Mouse (Mus musculus): ENCODE results near the gene Trpm7. TPM values are rescaled to one million over a fixed set of nuclear protein-coding genes. Genes with fewer than 3 reads are reported as not detected.

The Trpm7 gene
- polyA plus RNA-seq, 1 experiment = 11.6 TPM

- H3K27me3 ChIP-seq (ENCODE audit: control insufficient read depth, insufficient read depth, low read length) = no peaks in the 10 kb centered on the region
- H3K27ac ChIP-seq (ENCODE audit: control insufficient read depth, insufficient read depth, low read length) = no peak overlapping the region
- DNase-seq = no peak
- H3K4me1 ChIP-seq (replicated peaks; ENCODE audit: control insufficient read depth, insufficient read depth, low read length) = no peaks in the 10 kb centered on the region
- no peaks in the 10 kb centered on the region for H3K36me3 ChIP-seq (ENCODE audit: control insufficient read depth, insufficient read depth, low read length)
- no peak overlapping the region for H3K4me3 ChIP-seq (ENCODE audit: control insufficient read depth, insufficient read depth, low read length)
- TF ChIP-seq POLR2A (IDR thresholded peaks at IDR 0.05; ENCODE audit: control insufficient read depth, extremely low read depth, insufficient read depth, low read length, poor library complexity) = no peak
- TF ChIP-seq CTCF (IDR thresholded peaks at IDR 0.05; ENCODE audit: borderline replicate concordance, control insufficient read depth, extremely low read depth, insufficient read depth, low read length, poor library complexity) = no peak
- WGBS = 95% methylated on average over 10 of the region's 10 CpGs
These were observed 95.7 kb downstream of the Trpm7 start for GRCm38 (mm10) chr2:126780286-126780685.

DNA sequence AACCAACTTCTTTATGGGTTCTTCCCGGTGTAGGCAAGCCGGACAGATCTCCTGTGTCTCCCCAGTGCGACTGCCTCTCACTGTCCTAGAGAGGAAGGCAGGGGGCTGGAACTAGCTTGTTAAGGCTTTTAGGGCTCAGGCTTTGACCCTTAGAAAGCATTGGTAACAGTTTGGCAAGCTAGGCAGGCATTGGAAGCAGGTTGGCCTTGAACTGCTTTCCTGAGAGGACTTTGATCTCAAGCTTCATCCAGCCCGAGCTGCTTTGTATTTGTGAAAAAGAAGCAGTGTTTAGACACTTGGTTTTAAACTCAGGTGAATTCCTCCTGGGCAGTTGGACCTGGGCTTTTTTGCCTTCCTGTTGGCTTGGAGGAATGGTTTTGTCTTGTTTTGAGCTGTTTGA lies 97.2 kb downstream of the Trpm7 start:
- no peaks in the 10 kb centered on the region for H3K36me3 ChIP-seq (ENCODE audit: control insufficient read depth, insufficient read depth, low read length)
- H3K4me1 ChIP-seq (replicated peaks; ENCODE audit: control insufficient read depth, insufficient read depth, low read length) = no peaks in the 10 kb centered on the region
- no peak overlapping the region for H3K4me3 ChIP-seq (ENCODE audit: control insufficient read depth, insufficient read depth, low read length)
- H3K27me3 ChIP-seq (ENCODE audit: control insufficient read depth, insufficient read depth, low read length) = no peaks in the 10 kb centered on the region
- no peak for TF ChIP-seq CTCF (IDR thresholded peaks at IDR 0.05; ENCODE audit: borderline replicate concordance, control insufficient read depth, extremely low read depth, insufficient read depth, low read length, poor library complexity)
- no peak for TF ChIP-seq POLR2A (IDR thresholded peaks at IDR 0.05; ENCODE audit: control insufficient read depth, extremely low read depth, insufficient read depth, low read length, poor library complexity)
- no peak overlapping the region for H3K27ac ChIP-seq (ENCODE audit: control insufficient read depth, insufficient read depth, low read length)
- no peak for DNase-seq
- 93% methylated on average over 4 of the region's 4 CpGs for WGBS

DNA sequence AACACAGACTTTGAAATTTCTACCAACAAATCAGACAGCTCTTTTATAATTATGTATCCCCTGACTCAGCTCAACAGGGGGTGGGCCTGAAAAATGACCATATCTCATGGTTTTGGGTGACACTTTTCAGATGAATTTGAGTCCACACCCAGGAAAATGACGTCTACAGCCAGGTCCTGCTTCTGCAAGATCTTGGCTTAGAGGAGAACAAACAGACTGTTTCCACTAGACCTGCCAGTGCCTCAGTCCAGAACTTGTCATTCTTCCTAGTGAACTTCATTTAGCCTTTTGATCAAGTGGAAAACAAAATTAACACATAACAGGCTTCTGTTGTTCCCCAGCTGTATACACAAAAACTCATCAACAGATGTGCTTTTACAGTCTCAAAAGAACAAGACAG lies 99.6 kb downstream of the Trpm7 start:
- H3K36me3 ChIP-seq (ENCODE audit: control insufficient read depth, insufficient read depth, low read length) = no peaks in the 10 kb centered on the region
- TF ChIP-seq POLR2A (IDR thresholded peaks at IDR 0.05; ENCODE audit: control insufficient read depth, extremely low read depth, insufficient read depth, low read length, poor library complexity) (no peak), CTCF (IDR thresholded peaks at IDR 0.05; ENCODE audit: borderline replicate concordance, control insufficient read depth, extremely low read depth, insufficient read depth, low read length, poor library complexity) (no peak)
- 71% methylated on average over 1 of the region's 1 CpGs for WGBS

GRCm38 (mm10) chr2:126775951-126776350 lies 100.1 kb downstream of the Trpm7 start:
- Histone ChIP-seq H3K4me3 (ENCODE audit: control insufficient read depth, insufficient read depth, low read length) (no peak overlapping the region), H3K27ac (ENCODE audit: control insufficient read depth, insufficient read depth, low read length) (no peak overlapping the region), H3K36me3 (ENCODE audit: control insufficient read depth, insufficient read depth, low read length) (no peaks in the 10 kb centered on the region), H3K4me1 (replicated peaks; ENCODE audit: control insufficient read depth, insufficient read depth, low read length) (no peaks in the 10 kb centered on the region), H3K27me3 (ENCODE audit: control insufficient read depth, insufficient read depth, low read length) (no peaks in the 10 kb centered on the region)
- 77% methylated on average over 4 of the region's 4 CpGs for WGBS
- DNase-seq = no peak
- TF ChIP-seq CTCF (IDR thresholded peaks at IDR 0.05; ENCODE audit: borderline replicate concordance, control insufficient read depth, extremely low read depth, insufficient read depth, low read length, poor library complexity) (no peak), POLR2A (IDR thresholded peaks at IDR 0.05; ENCODE audit: control insufficient read depth, extremely low read depth, insufficient read depth, low read length, poor library complexity) (no peak)

More for the DNA sequence above, 99.6 kb downstream of the Trpm7 start:
- H3K27me3 ChIP-seq (ENCODE audit: control insufficient read depth, insufficient read depth, low read length) = no peaks in the 10 kb centered on the region
- no peak overlapping the region for H3K4me3 ChIP-seq (ENCODE audit: control insufficient read depth, insufficient read depth, low read length)
- H3K27ac ChIP-seq (ENCODE audit: control insufficient read depth, insufficient read depth, low read length) = no peak overlapping the region
- no peak for DNase-seq
- no peaks in the 10 kb centered on the region for H3K4me1 ChIP-seq (replicated peaks; ENCODE audit: control insufficient read depth, insufficient read depth, low read length)

- no peaks in the 10 kb centered on the region for H3K4me1 ChIP-seq (replicated peaks; ENCODE audit: control insufficient read depth, insufficient read depth, low read length)
- H3K27ac ChIP-seq (ENCODE audit: control insufficient read depth, insufficient read depth, low read length) = no peak overlapping the region
- H3K4me3 ChIP-seq (ENCODE audit: control insufficient read depth, insufficient read depth, low read length) = no peak overlapping the region
- H3K27me3 ChIP-seq (ENCODE audit: control insufficient read depth, insufficient read depth, low read length) = no peaks in the 10 kb centered on the region
- no peak for DNase-seq
- 92% methylated on average over 5 of the region's 5 CpGs for WGBS
- TF ChIP-seq POLR2A (IDR thresholded peaks at IDR 0.05; ENCODE audit: control insufficient read depth, extremely low read depth, insufficient read depth, low read length, poor library complexity) (no peak), CTCF (IDR thresholded peaks at IDR 0.05; ENCODE audit: borderline replicate concordance, control insufficient read depth, extremely low read depth, insufficient read depth, low read length, poor library complexity) (no peak)
- H3K36me3 ChIP-seq (ENCODE audit: control insufficient read depth, insufficient read depth, low read length) = no peaks in the 10 kb centered on the region
These were observed 103.8 kb downstream of the Trpm7 start for GRCm38 (mm10) chr2:126772217-126772616.

DNA sequence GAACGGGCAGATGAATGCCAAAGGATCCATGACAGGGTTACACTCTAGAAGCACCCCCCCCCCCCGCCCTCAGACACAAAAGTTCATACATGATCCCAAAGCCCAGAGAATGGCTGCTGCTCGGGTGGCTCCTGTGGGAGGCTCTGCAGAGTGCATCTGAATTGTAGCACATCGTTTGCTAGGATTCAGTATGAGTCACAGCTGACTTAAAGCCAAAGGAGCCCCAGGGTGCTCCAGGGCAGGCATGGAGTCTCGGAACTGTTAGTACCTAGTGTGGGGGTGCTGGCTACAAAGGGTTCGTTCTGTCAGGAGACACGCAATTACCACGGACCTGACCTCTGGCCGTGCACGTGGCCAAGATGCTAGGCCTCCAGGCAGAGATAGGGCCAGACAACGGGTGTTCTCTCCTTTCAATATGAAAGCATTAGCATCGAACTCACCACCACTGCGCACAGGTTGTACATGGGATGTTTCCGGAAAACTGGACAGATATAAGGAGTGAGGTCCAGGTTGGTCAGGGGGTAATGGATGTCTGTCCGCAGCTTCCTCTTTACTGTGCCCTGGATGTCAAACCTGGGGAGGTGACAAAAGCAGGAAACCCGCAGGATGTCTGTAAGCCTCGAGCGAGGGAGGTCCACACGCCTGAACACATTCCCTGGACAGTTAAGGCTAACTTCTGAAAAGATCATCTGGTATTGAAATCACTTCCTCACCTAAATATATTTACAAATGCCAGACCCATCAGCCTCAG lies 106.4 kb downstream of the Trpm7 start:
- no peaks in the 10 kb centered on the region for H3K27me3 ChIP-seq (ENCODE audit: control insufficient read depth, insufficient read depth, low read length)
- no peak for DNase-seq
- H3K27ac ChIP-seq (ENCODE audit: control insufficient read depth, insufficient read depth, low read length) = no peak overlapping the region
- H3K36me3 ChIP-seq (ENCODE audit: control insufficient read depth, insufficient read depth, low read length) = no peaks in the 10 kb centered on the region
- no peak for TF ChIP-seq CTCF (IDR thresholded peaks at IDR 0.05; ENCODE audit: borderline replicate concordance, control insufficient read depth, extremely low read depth, insufficient read depth, low read length, poor library complexity)
- TF ChIP-seq POLR2A (IDR thresholded peaks at IDR 0.05; ENCODE audit: control insufficient read depth, extremely low read depth, insufficient read depth, low read length, poor library complexity) = no peak
- no peaks in the 10 kb centered on the region for H3K4me1 ChIP-seq (replicated peaks; ENCODE audit: control insufficient read depth, insufficient read depth, low read length)
- no peak overlapping the region for H3K4me3 ChIP-seq (ENCODE audit: control insufficient read depth, insufficient read depth, low read length)
- 64% methylated on average over 19 of the region's 19 CpGs for WGBS

Measured in thymus, adult 2 months (tissue).